Mouse (Mus musculus) heart, adult 2 months (tissue): ENCODE results near the gene Stk33. TPM values are rescaled to one million over a fixed set of nuclear protein-coding genes. Genes with fewer than 3 reads are reported as not detected.
"Not testable (repeated sequence)": the region's sequence is repeated elsewhere in the genome, so short reads cannot be mapped to it uniquely, and the experiment has no call there.

Source experiments
- DNase-seq, 2 experiments: peaks; one replicate each; pipeline ENCODE4 v3.0.0; 2021
- H3K27ac ChIP-seq: fragments of 200-600 bp; 2 replicates; pipeline ENCODE4 v1.8.1; 2022
- H3K27me3 ChIP-seq: fragments of 200-500 bp; 2 replicates; pipeline ENCODE4 v1.6.1; 2012; ENCODE audit warnings: mild to moderate bottlenecking, low read length, inconsistent platforms, mixed read lengths; ENCODE audit not compliant: control insufficient read depth, insufficient read depth
- H3K36me3 ChIP-seq: fragments of 200-500 bp; 2 replicates; pipeline ENCODE4 v1.6.1; 2012; ENCODE audit warnings: low read length, inconsistent platforms; ENCODE audit not compliant: control insufficient read depth, insufficient read depth
- H3K4me1 ChIP-seq: fragments of 200-500 bp; 2 replicates; pipeline ENCODE4 v1.6.1; 2011; ENCODE audit warnings: low read length; ENCODE audit not compliant: control insufficient read depth, insufficient read depth
- H3K4me3 ChIP-seq: fragments of 200-600 bp; 2 replicates; pipeline ENCODE4 v1.8.1; 2022
- H3K79me2 ChIP-seq: fragments of 200-500 bp; replicated peaks from 2 replicates; pipeline ENCODE4 v1.6.1; 2012; ENCODE audit warnings: mild to moderate bottlenecking, inconsistent platforms, low read length, moderate library complexity, mixed read lengths; ENCODE audit not compliant: control insufficient read depth, insufficient read depth
- H3K9ac ChIP-seq: fragments of 200-500 bp; 2 replicates; pipeline ENCODE4 v1.6.1; 2012; ENCODE audit warnings: low read depth, mild to moderate bottlenecking, control low read depth, inconsistent platforms, low read length, mixed read lengths
- CTCF ChIP-seq: fragments of 200-600 bp; IDR thresholded peaks from 2 replicates; pipeline ENCODE4 v1.8.1; 2022; ENCODE audit warnings: antibody characterized with exemption, mild to moderate bottlenecking, moderate library complexity
- EP300 ChIP-seq: fragments of 200-500 bp; IDR thresholded peaks from 2 replicates; pipeline ENCODE4 v1.6.1; 2011; ENCODE audit warnings: low read depth, low read length, control low read depth; ENCODE audit not compliant: insufficient read depth
- POLR2A ChIP-seq: fragments of 200-500 bp; IDR thresholded peaks from 2 replicates; pipeline ENCODE4 v1.6.1; 2011; ENCODE audit warnings: mild to moderate bottlenecking, low read depth, low read length, control low read depth; ENCODE audit not compliant: insufficient read depth
- WGBS: fragments of 180-500 bp; shearing (Covaris S2); methylation state at CpG from one replicate; pipeline ENCODE4 v1.1.7; 2018; 5-methylcytosine and 5-hydroxymethylcytosine counted together
- intact Hi-C: fragments of 180-260 bp; cut with DNase I; formaldehyde crosslinking; loops from one replicate; pipeline ENCODE4 v1.15.1; 2025
- polyA plus RNA-seq: library from polyadenylated mRNA; depleted of rRNA; stranded (reverse); fragments of >200 nt; gene quantifications from 2 replicates; pipeline ENCODE4 v1.2.3, GENCODE M21; 2012
- total RNA-seq, 2 experiments: library from RNA; stranded (reverse); gene quantifications; 2 replicates each; pipeline ENCODE4 v1.2.3; 2021

Stk33 gene
- total and polyA plus RNA-seq, 3 experiments, result 0.08 TPM; not detected in 2

DNA sequence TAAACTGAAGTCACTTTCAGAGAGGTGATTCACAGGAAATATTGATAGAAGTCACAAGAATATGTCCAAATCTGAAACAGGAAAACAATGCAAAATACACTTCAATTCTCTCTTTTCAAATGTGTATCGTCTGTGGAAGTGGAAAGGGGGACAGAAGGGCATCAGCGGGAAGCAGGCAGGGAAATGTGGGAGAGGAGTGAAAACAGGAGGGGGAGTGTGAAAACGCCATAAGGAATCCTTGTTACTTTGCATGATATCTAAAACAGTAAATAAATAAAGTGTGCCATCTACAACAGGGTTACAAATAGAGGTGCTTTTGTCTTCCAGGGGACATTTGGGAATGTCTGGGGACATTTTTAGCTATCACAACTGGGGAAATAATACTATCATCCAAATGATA, 39.6 kb downstream of the Stk33 start:
- no peak overlapping the region for H3K27ac ChIP-seq
- DNase-seq, result no peak
- no peaks in the 10 kb centered on the region for H3K36me3 ChIP-seq
- intact Hi-C loops, result no loop called here
- no peaks in the 10 kb centered on the region for H3K27me3 ChIP-seq
- H3K4me3 ChIP-seq, result no peak overlapping the region
- WGBS, result 35% methylated on average over 3 of the region's 3 CpGs
- H3K4me1 ChIP-seq, result no peaks in the 10 kb centered on the region
- H3K9ac ChIP-seq, result no peak overlapping the region
- no peak for TF ChIP-seq POLR2A
- no peak for TF ChIP-seq EP300
- TF ChIP-seq CTCF, result no peak
- no peaks in the 10 kb centered on the region for H3K79me2 ChIP-seq

DNA sequence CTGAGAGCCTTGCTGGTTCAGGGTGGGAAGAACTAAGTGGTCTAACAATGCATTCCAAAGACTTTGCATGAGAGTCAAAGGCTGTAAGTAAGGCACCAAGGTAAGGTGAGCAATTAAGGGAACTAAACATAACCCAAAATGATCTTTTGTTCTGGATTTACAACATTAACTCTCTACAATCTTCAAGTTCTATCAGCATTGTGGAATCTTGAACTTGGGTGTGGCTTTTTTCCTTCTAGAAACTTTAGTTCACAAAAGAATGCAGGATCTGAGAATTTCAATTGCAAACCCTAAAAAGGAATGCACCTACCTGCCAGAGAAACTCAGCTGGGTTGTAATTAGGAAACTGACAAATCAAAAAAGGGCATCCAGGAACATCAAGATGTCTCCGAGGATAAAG, 57.8 kb downstream of the Stk33 start:
- no peak overlapping the region for H3K9ac ChIP-seq
- H3K4me1 ChIP-seq, result no peaks in the 10 kb centered on the region
- 47% methylated on average over 1 of the region's 1 CpGs for WGBS
- no peak for DNase-seq
- no peak for TF ChIP-seq EP300
- TF ChIP-seq POLR2A, result no peak
- TF ChIP-seq CTCF, result no peak
- no peak overlapping the region for H3K27ac ChIP-seq
- no peaks in the 10 kb centered on the region for H3K36me3 ChIP-seq
- H3K27me3 ChIP-seq, result no peaks in the 10 kb centered on the region
- intact Hi-C loops, result no loop called here
- no peak overlapping the region for H3K4me3 ChIP-seq
- no peaks in the 10 kb centered on the region for H3K79me2 ChIP-seq

DNA sequence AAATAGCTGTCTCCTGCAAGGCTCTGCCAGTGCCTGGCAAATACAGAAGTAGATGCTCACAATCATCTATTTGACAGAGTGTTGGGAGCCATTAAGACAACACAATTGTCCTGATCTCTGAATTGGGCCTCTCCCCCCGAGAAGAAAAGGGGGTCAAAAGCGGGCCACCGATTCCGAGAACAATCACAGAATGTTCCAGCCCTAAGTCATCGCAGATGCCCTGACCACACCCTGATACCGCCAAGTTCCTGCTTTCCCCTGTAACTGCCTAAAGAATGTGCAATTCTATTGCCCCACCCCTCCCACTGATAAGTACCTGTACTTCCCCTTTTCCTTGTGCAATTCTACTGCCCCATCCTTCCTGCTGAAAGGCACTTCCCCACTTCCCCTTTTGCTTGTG, 65.3 kb downstream of the Stk33 start:
- H3K27ac ChIP-seq, H3K36me3 ChIP-seq, H3K4me1 ChIP-seq, intact Hi-C loops, H3K27me3 ChIP-seq, H3K9ac ChIP-seq, DNase-seq, H3K4me3 ChIP-seq, H3K79me2 ChIP-seq: not testable (repeated sequence)
- 73% methylated on average over 6 of the region's 6 CpGs for WGBS

DNA sequence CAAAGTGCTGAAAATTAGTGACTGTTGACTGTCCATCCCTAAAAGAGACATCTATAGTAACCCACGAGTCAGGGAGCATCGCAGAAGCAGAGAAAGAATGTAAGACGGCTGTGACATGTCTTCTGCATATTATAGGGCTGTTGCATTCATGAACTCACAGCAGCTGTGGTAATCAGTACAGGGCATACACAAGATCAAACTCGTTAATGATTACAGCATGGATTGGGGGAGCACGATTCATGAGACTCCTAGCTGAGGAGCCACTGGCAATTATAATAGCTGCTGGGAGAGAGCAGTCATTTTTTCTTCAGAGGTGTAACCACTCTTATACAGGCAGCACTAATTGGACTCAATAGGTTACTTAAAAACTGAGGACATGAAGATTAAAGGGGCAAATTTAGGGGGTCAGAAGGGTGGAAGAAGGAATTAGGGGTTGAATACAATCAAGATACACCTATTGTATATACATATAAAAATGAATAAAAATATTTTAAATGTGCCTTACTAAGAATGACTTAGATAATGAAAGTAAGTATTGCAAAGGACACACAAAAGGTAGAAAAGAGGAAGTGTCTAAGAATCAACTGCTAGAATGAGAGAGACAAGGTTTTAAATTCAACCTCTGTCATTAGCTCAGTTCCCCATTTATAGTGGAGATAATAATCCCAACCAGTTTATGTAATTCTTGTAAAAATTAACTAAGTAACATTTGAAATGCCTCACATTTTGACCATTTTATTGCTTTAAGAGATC, 80.3 kb downstream of the Stk33 start:
- intact Hi-C loops, result no loop called here
- no peak overlapping the region for H3K4me3 ChIP-seq
- H3K27ac ChIP-seq, result no peak overlapping the region
- H3K27me3 ChIP-seq, result no peaks in the 10 kb centered on the region
- no peak for TF ChIP-seq CTCF
- TF ChIP-seq EP300, result no peak
- TF ChIP-seq POLR2A, result no peak
- no peaks in the 10 kb centered on the region for H3K36me3 ChIP-seq
- H3K4me1 ChIP-seq, result no peaks in the 10 kb centered on the region
- H3K79me2 ChIP-seq, result no peaks in the 10 kb centered on the region
- no peak for DNase-seq
- H3K9ac ChIP-seq, result no peak overlapping the region
- 79% methylated on average over 5 of the region's 5 CpGs for WGBS

DNA sequence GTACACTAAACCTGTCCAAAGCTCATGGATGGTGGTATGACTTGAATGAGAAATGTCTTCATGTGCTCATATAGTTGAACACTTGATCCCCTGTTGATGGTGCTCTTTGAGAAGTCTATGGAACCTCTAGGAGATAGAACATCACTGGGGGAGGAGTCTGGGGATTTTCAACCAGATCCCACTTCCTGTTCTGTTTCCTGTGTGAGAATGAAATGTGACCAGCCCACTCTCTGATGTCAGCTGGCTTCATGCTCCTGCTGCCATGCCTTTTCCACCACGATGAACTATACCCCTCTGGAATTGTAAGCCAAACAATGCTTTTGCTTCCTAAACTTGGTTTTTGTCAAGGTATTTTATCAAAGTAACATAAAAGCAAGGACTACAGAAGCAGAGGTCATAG, 81.0 kb downstream of the Stk33 start:
- intact Hi-C loops, result no loop called here

DNA sequence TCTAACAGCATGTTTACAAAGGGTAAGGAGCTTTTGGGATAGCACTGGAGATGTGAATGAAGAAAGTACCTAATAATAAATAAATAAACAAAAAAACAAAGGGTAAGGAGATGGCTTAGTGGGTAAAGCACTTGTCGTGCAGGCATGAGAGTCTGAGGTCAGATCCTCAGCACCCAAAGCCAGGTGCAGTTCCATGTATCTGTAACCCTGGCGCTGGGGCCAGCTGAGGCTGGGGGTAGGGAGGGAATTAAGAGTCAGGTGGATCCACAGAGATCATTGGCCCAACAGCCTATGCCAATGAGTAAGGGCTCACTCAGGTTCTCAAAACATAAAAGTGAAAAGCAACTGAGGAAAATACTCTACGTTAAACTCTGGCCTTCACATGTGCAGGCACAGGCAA, 91.6 kb downstream of the Stk33 start:
- Histone ChIP-seq H3K27ac (no peak overlapping the region), H3K27me3 (no peaks in the 10 kb centered on the region), H3K36me3 (no peaks in the 10 kb centered on the region), H3K4me1 (no peaks in the 10 kb centered on the region), H3K9ac (no peak overlapping the region), H3K79me2 (no peaks in the 10 kb centered on the region), H3K4me3 (no peak overlapping the region)
- 74% methylated on average over 3 of the region's 3 CpGs for WGBS
- intact Hi-C loops, result no loop called here
- no peak for TF ChIP-seq CTCF
- TF ChIP-seq POLR2A, result no peak
- TF ChIP-seq EP300, result no peak
- no peak for DNase-seq

More for the DNA sequence above, 81.0 kb downstream of the Stk33 start:
- no peaks in the 10 kb centered on the region for H3K36me3 ChIP-seq
- no peak for TF ChIP-seq CTCF
- TF ChIP-seq POLR2A, result no peak
- TF ChIP-seq EP300, result no peak
- H3K9ac ChIP-seq, result no peak overlapping the region
- no peak for DNase-seq
- 38% methylated on average over 1 of the region's 1 CpGs for WGBS
- no peak overlapping the region for H3K4me3 ChIP-seq
- no peak overlapping the region for H3K27ac ChIP-seq
- no peaks in the 10 kb centered on the region for H3K79me2 ChIP-seq
- H3K27me3 ChIP-seq, result no peaks in the 10 kb centered on the region
- H3K4me1 ChIP-seq, result no peaks in the 10 kb centered on the region
